Mouse (Mus musculus) bone marrow, adult 2 months (tissue): ENCODE results near the gene Cyb5d2. TPM values are rescaled to one million over a fixed set of nuclear protein-coding genes. Genes with fewer than 3 reads are reported as not detected.
"Not testable (repeated sequence)": the region's sequence is repeated elsewhere in the genome, so short reads cannot be mapped to it uniquely, and the experiment has no call there.

Experiments used
- H3K27ac ChIP-seq: fragments of 200-500 bp; 2 replicates; pipeline ENCODE4 v1.5.1; 2012; ENCODE audit warnings: low read depth, mild to moderate bottlenecking, control low read depth, inconsistent platforms, low read length; ENCODE audit not compliant: control insufficient read depth, poor library complexity, insufficient read depth
- H3K4me1 ChIP-seq: fragments of 200-500 bp; 2 replicates; pipeline ENCODE4 v1.6.1; 2011; ENCODE audit warnings: low read length; ENCODE audit not compliant: control insufficient read depth, insufficient read depth
- H3K4me3 ChIP-seq: fragments of 200-500 bp; replicated peaks from 2 replicates; pipeline ENCODE3; 2011; ENCODE audit warnings: mild to moderate bottlenecking, low read depth, low read length, control low read depth; ENCODE audit not compliant: control insufficient read depth
- CTCF ChIP-seq: fragments of 200-500 bp; IDR thresholded peaks from 2 replicates; pipeline ENCODE4 v1.5.1; 2011; ENCODE audit warnings: low read length, control low read depth; ENCODE audit not compliant: control insufficient read depth, insufficient read depth
- POLR2A ChIP-seq: fragments of 200-500 bp; IDR thresholded peaks from 2 replicates; pipeline ENCODE4 v1.6.1; 2011; ENCODE audit warnings: low read depth, mild to moderate bottlenecking, control low read depth, low read length, borderline replicate concordance; ENCODE audit not compliant: control insufficient read depth
- WGBS: fragments of 180-500 bp; shearing (Covaris S2); methylation state at CpG from one replicate; pipeline ENCODE4 v1.1.7; 2018; 5-methylcytosine and 5-hydroxymethylcytosine counted together
- polyA plus RNA-seq: library from polyadenylated mRNA; stranded (reverse); fragments of >200 nt; gene quantifications from 2 replicates; pipeline ENCODE4 v1.2.4, GENCODE M21; 2011; ENCODE audit warnings: low replicate concordance; ENCODE audit not compliant: missing spikeins, insufficient read depth, insufficient read length

Cyb5d2 gene
- polyA plus RNA-seq, 1 experiment: 1.8 TPM

GRCm38 (mm10) chr11:72737517-72737916 lies 58.4 kb downstream of the Cyb5d2 start:
- H3K4me3 ChIP-seq, H3K4me1 ChIP-seq, H3K27ac ChIP-seq: not testable (repeated sequence)
- TF ChIP-seq CTCF: peak; percentile 45
- 85% methylated on average over 5 of the region's 5 CpGs for WGBS

- no peak overlapping the region for H3K4me3 ChIP-seq
- H3K27ac ChIP-seq: no peak overlapping the region
- no peaks in the 10 kb centered on the region for H3K4me1 ChIP-seq
- WGBS: 80% methylated on average over 1 of the region's 1 CpGs
- no peak for TF ChIP-seq POLR2A
- TF ChIP-seq CTCF: no peak
Measured at GRCm38 (mm10) chr11:72736320-72736719, 59.6 kb downstream of the Cyb5d2 start.

- TF ChIP-seq POLR2A (no peak), CTCF (no peak)
- 85% methylated on average over 2 of the region's 2 CpGs for WGBS
- no peak overlapping the region for H3K27ac ChIP-seq
- no peak overlapping the region for H3K4me3 ChIP-seq
- H3K4me1 ChIP-seq: no peaks in the 10 kb centered on the region
Measured at GRCm38 (mm10) chr11:72735519-72735860, 60.5 kb downstream of the Cyb5d2 start.

- Histone ChIP-seq H3K4me3 (no peak overlapping the region), H3K27ac (no peak overlapping the region), H3K4me1 (no peaks in the 10 kb centered on the region)
- TF ChIP-seq CTCF: no peak
- 84% methylated on average over 4 of the region's 4 CpGs for WGBS
Measured at GRCm38 (mm10) chr11:72734840-72735518, 61.0 kb downstream of the Cyb5d2 start.

DNA sequence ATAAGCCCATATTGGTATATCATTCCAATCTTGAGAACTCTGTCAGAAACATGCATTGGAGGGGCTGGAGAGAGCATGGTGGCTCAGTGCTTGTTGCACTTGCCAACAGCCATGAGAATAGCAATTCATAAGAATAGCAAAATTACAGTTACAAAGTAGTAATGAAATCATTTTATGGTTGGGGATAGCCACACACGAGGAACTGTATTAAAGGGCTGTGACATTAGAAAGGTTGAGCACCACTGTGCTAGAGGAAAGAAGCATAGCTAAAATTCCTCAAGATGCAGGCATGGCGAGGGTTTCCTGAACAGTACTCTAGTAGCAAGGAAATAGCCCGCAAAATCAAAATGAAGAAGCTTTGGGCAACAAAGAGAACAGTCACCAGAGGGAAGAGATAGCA lies 62.2 kb downstream of the Cyb5d2 start:
- H3K27ac ChIP-seq: no peak overlapping the region
- WGBS: 85% methylated on average over 3 of the region's 3 CpGs
- H3K4me1 ChIP-seq: no peaks in the 10 kb centered on the region
- TF ChIP-seq CTCF: no peak
- no peak for TF ChIP-seq POLR2A
- no peak overlapping the region for H3K4me3 ChIP-seq

Other genes with a start within 250 kb of the Cyb5d2 start
- 9.1 and 13.2 TPM in 2 replicates for gene Spns3, start 245.6 kb downstream of the Cyb5d2 start, polyA plus RNA-seq
- 6.1 and 14.1 TPM in 2 replicates for gene Ube2g1, start 188.9 kb downstream of the Cyb5d2 start, polyA plus RNA-seq
- gene Ankfy1, start 106.1 kb downstream of the Cyb5d2 start, polyA plus RNA-seq: 17.7 and 30.3 TPM in 2 replicates
- gene Zzef1, start 84 bp upstream of the Cyb5d2 start, polyA plus RNA-seq: 10.9 and 17.9 TPM in 2 replicates
- 153 and 281 TPM in 2 replicates for gene Atp2a3, start 165.0 kb upstream of the Cyb5d2 start, polyA plus RNA-seq
- gene P2rx1, start 203.0 kb upstream of the Cyb5d2 start, polyA plus RNA-seq: 19.8 and 31.7 TPM in 2 replicates
- 3.3 and 8.7 TPM in 2 replicates for gene Camkk1, start 222.9 kb upstream of the Cyb5d2 start, polyA plus RNA-seq